Mouse (Mus musculus) C2C12 (cell line): Measurements from ENCODE around the gene Ino80b.

ENCODE experiments used
- CTCF ChIP-seq: IDR thresholded peaks from one replicate; pipeline ENCODE4 v1.5.1; 2011; ENCODE audit not compliant: control insufficient read depth, insufficient read depth, insufficient read length
- MAX ChIP-seq: IDR thresholded peaks from one replicate; pipeline ENCODE4 v1.6.1; 2011; ENCODE audit warnings: mild to moderate bottlenecking, control low read depth

GRCm38 (mm10) chr6:83140044-83140443 lies 14.8 kb upstream of the Ino80b start:
- TF ChIP-seq CTCF (no peak), MAX (no peak)
